Mouse (Mus musculus) lung, postnatal 0 days (tissue): Measurements from ENCODE around the gene Lipc.

Experiments used
- CTCF ChIP-seq: IDR thresholded peaks from 2 replicates; pipeline ENCODE4 v1.5.1; 2016; ENCODE audit warnings: antibody characterized with exemption, mild to moderate bottlenecking
- EP300 ChIP-seq: IDR thresholded peaks from 2 replicates; pipeline ENCODE4 v1.6.1; 2016; ENCODE audit warnings: antibody characterized with exemption, mild to moderate bottlenecking, control low read depth

GRCm38 (mm10) chr9:70855868-70856267 is 96.2 kb downstream of the Lipc start:
- no peak for TF ChIP-seq CTCF
- TF ChIP-seq EP300: no peak
